Mouse (Mus musculus) forebrain, embryonic 11.5 days (tissue): ENCODE measurements around the gene Olfr1512. TPM values are rescaled to one million over a fixed set of nuclear protein-coding genes. Genes with fewer than 3 reads are reported as not detected.
"Not testable (repeated sequence)": the region's sequence is repeated elsewhere in the genome, so short reads cannot be mapped to it uniquely, and the experiment has no call there.

Source experiments
- ATAC-seq: fragments of 200-750 bp; cut with Nextera tagmentation; replicated peaks from 2 replicates; pipeline ENCODE4 v1.8.0; 2017; ENCODE audit warnings: moderate TSS enrichment; ENCODE audit not compliant: low FRiP score
- DNase-seq: peaks from one replicate; pipeline ENCODE4 v3.0.0-alpha.2; 2017; ENCODE audit warnings: low spot score
- H3K27ac ChIP-seq: fragments of 300-500 bp; sonication (generic); 2 replicates; pipeline ENCODE4 v1.5.1; 2014; ENCODE audit warnings: low read depth, low read length
- H3K27me3 ChIP-seq: fragments of 300-500 bp; sonication (generic); 2 replicates; pipeline ENCODE4 v1.6.1; 2014; ENCODE audit warnings: mild to moderate bottlenecking, low read length, mixed read lengths; ENCODE audit not compliant: control insufficient read depth, insufficient read depth
- H3K36me3 ChIP-seq: fragments of 300-500 bp; sonication (generic); 2 replicates; pipeline ENCODE4 v1.6.1; 2014; ENCODE audit warnings: mild to moderate bottlenecking, low read length, moderate library complexity, mixed read lengths; ENCODE audit not compliant: control insufficient read depth, insufficient read depth
- H3K4me1 ChIP-seq: fragments of 300-500 bp; sonication (generic); replicated peaks from 2 replicates; pipeline ENCODE4 v1.6.1; 2014; ENCODE audit warnings: low read length, mixed read lengths; ENCODE audit not compliant: control insufficient read depth, insufficient read depth
- H3K4me2 ChIP-seq: fragments of 300-500 bp; sonication (generic); 2 replicates; pipeline ENCODE4 v1.6.1; 2014; ENCODE audit warnings: low read depth, mild to moderate bottlenecking, low read length, moderate library complexity, mixed read lengths; ENCODE audit not compliant: severe bottlenecking
- H3K4me3 ChIP-seq: fragments of 300-500 bp; sonication (generic); 2 replicates; pipeline ENCODE4 v1.5.1; 2014; ENCODE audit warnings: low read depth, low read length
- H3K9ac ChIP-seq: fragments of 300-500 bp; sonication (generic); 2 replicates; pipeline ENCODE4 v1.6.1; 2014; ENCODE audit warnings: low read length
- H3K9me3 ChIP-seq: fragments of 300-500 bp; sonication (generic); 2 replicates; pipeline ENCODE4 v1.6.1; 2016; ENCODE audit warnings: low read length, mixed read lengths; ENCODE audit not compliant: control insufficient read depth
- WGBS: fragments of 180-500 bp; shearing (Covaris S2); extraction: QIAGEN DNeasy Blood & Tissue Kit; methylation state at CpG from one replicate; pipeline ENCODE4 v1.1.7; 2014; 5-methylcytosine and 5-hydroxymethylcytosine counted together
- polyA plus RNA-seq: library from polyadenylated mRNA; unstranded; fragments of >200 nt; fragmentation: Nextera tagmentation; extraction: Ambion mirVana; gene quantifications from 2 replicates; pipeline ENCODE4 v1.2.1, GENCODE M21; 2014

Gene Olfr1512
- not detected in 2 replicates for polyA plus RNA-seq

- Histone ChIP-seq H3K4me1 (no peaks in the 10 kb centered on the region), H3K27me3 (no peaks in the 10 kb centered on the region), H3K36me3 (no peaks in the 10 kb centered on the region), H3K27ac (no peak within 1 kb of the TSS), H3K4me2 (no peak within 1 kb of the TSS), H3K9ac (no peak within 1 kb of the TSS), H3K4me3 (no peak within 1 kb of the TSS), H3K9me3 (no peaks in the 10 kb centered on the region)
- DNase-seq: no peak
- 87% methylated on average over 2 of the region's 2 CpGs for WGBS
- no peak for ATAC-seq
These were observed at the start of gene Olfr1512 for GRCm38 (mm10) chr14:52379068-52379467. Gene Olfr1512, minus strand, starts transcription at chr14:52379168.

- no peak overlapping the region for H3K27ac ChIP-seq
- no peaks in the 10 kb centered on the region for H3K4me1 ChIP-seq
- no peak overlapping the region for H3K4me2 ChIP-seq
- H3K9me3 ChIP-seq: no peaks in the 10 kb centered on the region
- ATAC-seq (no peak), DNase-seq (no peak)
- H3K9ac ChIP-seq: no peak overlapping the region
- H3K4me3 ChIP-seq: no peak overlapping the region
- H3K36me3 ChIP-seq: no peaks in the 10 kb centered on the region
- 96% methylated on average over 1 of the region's 1 CpGs for WGBS
- H3K27me3 ChIP-seq: no peaks in the 10 kb centered on the region
These were observed 48.7 kb upstream of the Olfr1512 start for GRCm38 (mm10) chr14:52427686-52428085.

- H3K4me1 ChIP-seq: no peaks in the 10 kb centered on the region
- no peak for ATAC-seq
- no peaks in the 10 kb centered on the region for H3K9me3 ChIP-seq
- no peak within 1 kb of the TSS for H3K4me3 ChIP-seq
- H3K27me3 ChIP-seq: no peaks in the 10 kb centered on the region
- DNase-seq: no peak
- no peaks in the 10 kb centered on the region for H3K36me3 ChIP-seq
- no peak within 1 kb of the TSS for H3K9ac ChIP-seq
- H3K27ac ChIP-seq: no peak within 1 kb of the TSS
- H3K4me2 ChIP-seq: no peak within 1 kb of the TSS
- 86% methylated on average over 3 of the region's 3 CpGs for WGBS
These were observed 35.3 kb upstream of the Olfr1512 start, which contains the start of gene Olfr1510 for GRCm38 (mm10) chr14:52414273-52414672. Gene Olfr1510, minus strand, starts transcription at chr14:52414373.

- H3K36me3 ChIP-seq, H3K9me3 ChIP-seq, H3K4me1 ChIP-seq, H3K27ac ChIP-seq, ATAC-seq, H3K4me3 ChIP-seq, H3K27me3 ChIP-seq, DNase-seq, H3K9ac ChIP-seq, H3K4me2 ChIP-seq: not testable (repeated sequence)
- WGBS: 88% methylated on average over 7 of the region's 10 CpGs
These were observed 31.4 kb upstream of the Olfr1512 start for GRCm38 (mm10) chr14:52410142-52410919.

- Histone ChIP-seq H3K36me3 (no peaks in the 10 kb centered on the region), H3K9ac (no peak within 1 kb of the TSS), H3K27me3 (no peaks in the 10 kb centered on the region), H3K27ac (no peak within 1 kb of the TSS), H3K9me3 (no peaks in the 10 kb centered on the region), H3K4me3 (no peak within 1 kb of the TSS), H3K4me2 (no peak within 1 kb of the TSS), H3K4me1 (no peaks in the 10 kb centered on the region)
- WGBS: 84% methylated on average over 4 of the region's 4 CpGs
- DNase-seq (no peak), ATAC-seq (no peak)
These were observed 18.3 kb upstream of the Olfr1512 start, which contains the start of gene Olfr1511 for GRCm38 (mm10) chr14:52397279-52397678. Gene Olfr1511, minus strand, starts transcription at chr14:52397379.

- H3K9me3 ChIP-seq, H3K36me3 ChIP-seq, H3K4me2 ChIP-seq, H3K4me3 ChIP-seq, H3K27me3 ChIP-seq, H3K4me1 ChIP-seq, H3K9ac ChIP-seq, DNase-seq, H3K27ac ChIP-seq, ATAC-seq: not testable (repeated sequence)
- WGBS: 92% methylated on average over 9 of the region's 9 CpGs
These were observed 11.3 kb upstream of the Olfr1512 start for GRCm38 (mm10) chr14:52390084-52390848.

- H3K27ac ChIP-seq: no peak overlapping the region
- H3K4me2 ChIP-seq: no peak overlapping the region
- no peaks in the 10 kb centered on the region for H3K9me3 ChIP-seq
- no peak for ATAC-seq
- no peaks in the 10 kb centered on the region for H3K4me1 ChIP-seq
- H3K36me3 ChIP-seq: no peaks in the 10 kb centered on the region
- no peak overlapping the region for H3K9ac ChIP-seq
- WGBS: 89% methylated on average over 3 of the region's 3 CpGs
- no peak for DNase-seq
- no peak overlapping the region for H3K4me3 ChIP-seq
- H3K27me3 ChIP-seq: no peaks in the 10 kb centered on the region
These were observed 10.2 kb downstream of the Olfr1512 start for GRCm38 (mm10) chr14:52368741-52369140.

- Histone ChIP-seq H3K4me1 (no peaks in the 10 kb centered on the region), H3K4me2 (no peak within 1 kb of the TSS), H3K27me3 (no peaks in the 10 kb centered on the region), H3K4me3 (no peak within 1 kb of the TSS), H3K9me3 (no peaks in the 10 kb centered on the region), H3K27ac (no peak within 1 kb of the TSS), H3K36me3 (no peaks in the 10 kb centered on the region), H3K9ac (no peak within 1 kb of the TSS)
- no peak for ATAC-seq
- WGBS: 86% methylated on average over 4 of the region's 4 CpGs
- no peak for DNase-seq
These were observed 22.7 kb downstream of the Olfr1512 start, which contains the start of gene Olfr1513 for GRCm38 (mm10) chr14:52356308-52356707. Gene Olfr1513, minus strand, starts transcription at chr14:52356408.
